Mouse (Mus musculus): ENCODE results near the gene Prodh2.
"Not testable (repeated sequence)": the region's sequence is repeated elsewhere in the genome, so short reads cannot be mapped to it uniquely, and the experiment has no call there.

Gene Prodh2

DNA sequence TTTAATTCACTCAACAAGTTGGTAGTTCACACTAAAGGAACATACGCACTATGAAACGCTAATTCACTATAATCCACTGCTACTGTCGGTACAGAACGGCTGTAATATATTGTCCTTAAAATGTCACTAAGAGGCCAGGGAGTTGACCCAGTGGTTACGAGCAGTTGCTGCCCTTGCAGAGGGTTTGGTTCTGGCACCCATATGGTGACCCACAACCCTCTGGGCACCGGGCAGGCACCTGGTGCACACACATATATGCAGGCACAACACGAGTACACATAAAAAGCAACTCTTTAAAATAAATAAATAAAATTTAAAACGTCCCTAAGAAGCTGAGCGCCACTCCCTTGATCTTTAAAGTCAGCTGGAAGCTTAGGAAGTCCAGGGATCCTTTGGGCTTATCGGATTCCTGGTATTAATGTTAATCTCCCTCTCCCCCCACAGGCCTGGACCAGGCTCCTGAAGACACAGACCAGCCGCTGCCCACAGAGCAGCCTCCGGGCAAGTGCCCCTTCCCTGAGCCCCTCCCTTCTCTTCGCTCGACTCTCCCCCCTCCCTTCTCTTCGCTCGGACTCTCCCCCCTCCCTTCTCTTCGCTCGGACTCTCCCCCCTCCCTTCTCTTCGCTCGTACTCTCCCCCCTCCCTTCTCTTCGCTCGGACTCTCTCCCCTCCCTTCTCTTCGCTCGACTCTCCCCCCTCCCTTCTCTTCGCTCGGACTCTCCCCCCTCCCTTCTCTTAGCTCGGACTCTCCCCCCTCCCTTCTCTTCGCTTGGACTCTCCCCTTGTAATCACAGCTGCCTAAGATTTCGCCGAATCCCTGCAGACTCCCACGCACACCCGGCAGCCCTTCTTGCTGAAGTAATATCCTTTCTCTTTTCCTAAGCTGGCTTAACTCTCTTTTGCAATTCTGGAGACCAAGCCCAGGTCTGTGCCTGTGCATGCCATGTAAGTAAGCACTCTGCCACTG is 15.7 kb upstream of the Prodh2 start:
- ATAC-seq (ENCODE audit: insufficient number of reproducible peaks, low FRiP score, low TSS enrichment): no peak

DNA sequence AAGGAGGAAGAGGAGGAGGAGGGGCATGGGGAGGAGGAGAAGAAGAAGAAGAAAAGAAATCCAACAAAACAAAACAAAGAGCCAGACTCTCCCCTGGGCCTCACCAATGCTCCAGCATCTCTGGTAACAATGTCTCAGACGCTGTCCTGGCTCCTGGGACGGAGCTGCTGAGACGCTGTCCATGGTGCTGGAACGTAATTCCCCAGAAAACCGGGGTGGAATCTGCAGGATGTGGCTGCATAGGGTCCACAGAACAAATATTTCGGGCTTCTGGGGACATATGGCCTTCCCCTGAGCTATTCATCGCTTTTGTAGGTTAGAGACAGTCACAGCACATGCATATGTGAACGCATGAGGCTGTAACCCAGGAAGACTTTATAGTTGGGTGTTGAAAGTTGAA is 9.2 kb upstream of the Prodh2 start:
- ATAC-seq (ENCODE audit: insufficient number of reproducible peaks, low FRiP score, low TSS enrichment): no peak

DNA sequence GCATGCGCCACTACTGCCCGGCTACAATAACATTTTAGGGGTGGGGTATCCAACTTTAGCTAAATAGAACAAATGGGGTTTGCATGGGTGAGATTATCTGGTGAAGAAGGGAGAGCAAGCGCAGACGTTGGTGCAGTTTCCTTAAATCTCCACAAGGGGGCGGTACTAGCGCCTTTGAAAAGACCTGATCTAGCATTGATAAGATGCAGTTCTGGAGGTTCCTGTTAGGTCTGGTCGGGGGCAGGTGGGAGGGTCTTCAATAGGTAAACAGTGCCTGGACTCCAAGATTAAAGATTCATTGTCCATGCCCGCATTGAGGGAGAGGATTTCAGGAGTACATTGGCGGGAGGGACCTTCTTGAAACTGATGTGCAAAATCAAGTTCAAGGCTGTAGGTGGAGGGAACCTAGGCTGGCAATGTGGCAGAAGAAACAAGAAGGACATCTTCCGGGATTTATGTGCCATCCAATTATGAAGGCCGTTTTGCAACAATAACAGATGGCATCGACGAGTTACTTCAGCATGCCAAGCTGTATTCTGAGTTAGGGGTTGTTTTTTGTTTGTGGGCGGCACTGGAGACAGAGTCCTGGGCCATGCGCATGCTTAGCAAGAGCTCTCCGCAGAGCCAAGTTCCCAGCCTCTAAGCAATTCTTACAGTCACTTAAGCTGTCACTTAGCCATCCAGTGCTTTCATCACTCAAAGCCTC is 3.0 kb upstream of the Prodh2 start:
- no peak for ATAC-seq (ENCODE audit: insufficient number of reproducible peaks, low FRiP score, low TSS enrichment)

DNA sequence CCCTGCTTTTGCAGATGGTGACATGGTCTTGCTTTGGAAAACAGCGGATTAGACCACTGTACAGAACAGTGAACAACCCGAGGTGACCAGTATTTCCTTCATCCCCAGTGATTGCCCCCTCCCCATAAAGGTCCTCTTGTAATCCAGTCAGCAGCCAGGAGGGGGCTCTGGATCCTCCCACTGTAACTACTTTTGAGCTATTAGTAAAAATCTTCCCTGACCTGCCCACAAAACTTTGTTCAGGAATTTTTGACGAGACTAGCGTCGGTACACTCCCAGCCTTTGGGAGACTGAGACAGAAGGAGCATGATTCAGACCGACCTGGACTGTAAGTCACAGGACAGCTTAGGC is 2.5 kb upstream of the Prodh2 start:
- ATAC-seq (ENCODE audit: insufficient number of reproducible peaks, low FRiP score, low TSS enrichment): no peak

GRCm38 (mm10) chr7:30492765-30493164 is 657 bp upstream of the Prodh2 start:
- no peak for ATAC-seq (ENCODE audit: insufficient number of reproducible peaks, low FRiP score, low TSS enrichment)

- ATAC-seq (ENCODE audit: insufficient number of reproducible peaks, low FRiP score, low TSS enrichment): not testable (repeated sequence)
These were observed 2.2 kb downstream of the Prodh2 start for GRCm38 (mm10) chr7:30495506-30496042.

- ATAC-seq (ENCODE audit: insufficient number of reproducible peaks, low FRiP score, low TSS enrichment): not testable (repeated sequence)
These were observed 7.7 kb downstream of the Prodh2 start for GRCm38 (mm10) chr7:30501159-30501558.

GRCm38 (mm10) chr7:30508061-30508460 is 14.6 kb downstream of the Prodh2 start:
- no peak for ATAC-seq (ENCODE audit: insufficient number of reproducible peaks, low FRiP score, low TSS enrichment)

DNA sequence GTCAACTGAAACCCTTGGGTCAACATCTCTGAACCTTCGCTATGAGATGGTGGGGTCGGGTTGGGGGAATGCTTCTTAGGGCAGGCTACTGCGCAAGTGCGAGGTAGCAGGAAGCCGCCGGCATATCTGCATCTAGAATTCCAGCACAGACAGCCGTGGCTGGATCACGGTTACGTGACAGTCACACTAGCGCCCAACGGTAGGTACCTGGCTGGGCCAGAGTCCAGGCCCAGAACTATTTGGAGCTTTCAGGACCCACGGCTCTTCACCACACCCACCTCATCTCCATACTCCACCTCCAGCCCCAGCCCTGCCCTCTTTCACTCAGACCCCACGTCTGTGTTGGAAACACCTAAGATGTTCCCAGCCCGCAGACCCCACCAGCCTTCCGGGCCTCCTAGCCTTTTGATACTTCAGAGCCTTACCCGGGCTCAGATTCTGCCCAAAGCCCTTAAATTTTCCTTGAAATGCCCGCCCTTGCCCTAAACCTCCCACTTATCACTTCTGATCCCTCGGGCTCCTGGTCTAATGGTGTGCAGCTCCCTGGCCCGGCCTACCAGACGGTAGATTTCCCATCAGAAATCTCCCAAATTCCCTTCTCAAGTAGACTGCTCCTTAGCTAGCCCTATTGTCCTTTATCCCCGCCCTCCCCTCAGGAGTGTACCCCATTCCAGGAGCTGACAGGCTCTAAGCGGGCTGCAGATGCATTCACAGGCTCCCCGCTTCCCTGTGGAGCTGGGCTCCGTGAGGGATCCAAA is 21.8 kb downstream of the Prodh2 start:
- ATAC-seq (ENCODE audit: insufficient number of reproducible peaks, low FRiP score, low TSS enrichment): no peak

GRCm38 (mm10) chr7:30518325-30518724 is 24.9 kb downstream of the Prodh2 start:
- ATAC-seq (ENCODE audit: insufficient number of reproducible peaks, low FRiP score, low TSS enrichment): no peak

GRCm38 (mm10) chr7:30520396-30520795 is 27.0 kb downstream of the Prodh2 start:
- no peak for ATAC-seq (ENCODE audit: insufficient number of reproducible peaks, low FRiP score, low TSS enrichment)

GRCm38 (mm10) chr7:30520856-30521255 is 27.4 kb downstream of the Prodh2 start:
- ATAC-seq (ENCODE audit: insufficient number of reproducible peaks, low FRiP score, low TSS enrichment): peak; percentile 36; the same call in 1 of the 2 replicates

DNA sequence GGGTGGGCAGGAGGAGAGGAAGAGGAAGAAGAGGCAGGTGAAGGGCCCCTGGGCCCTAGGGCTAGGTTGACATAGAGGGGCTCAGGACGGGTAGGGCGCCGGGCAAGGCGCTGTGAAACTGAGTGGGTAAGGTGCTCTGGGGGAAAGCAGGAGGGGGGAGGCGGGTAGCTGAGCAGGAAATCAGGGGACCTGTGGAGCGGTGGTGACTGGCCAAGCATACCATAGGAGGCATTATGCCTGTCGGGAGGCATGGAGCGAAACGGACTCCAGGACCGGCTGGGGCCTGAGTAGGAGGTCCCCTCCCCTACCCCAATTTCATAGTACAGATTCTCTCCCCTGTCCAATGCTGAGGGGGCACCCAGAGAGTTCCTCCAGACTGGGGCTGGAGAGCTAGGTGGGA is 29.4 kb downstream of the Prodh2 start:
- no peak for ATAC-seq (ENCODE audit: insufficient number of reproducible peaks, low FRiP score, low TSS enrichment)

DNA sequence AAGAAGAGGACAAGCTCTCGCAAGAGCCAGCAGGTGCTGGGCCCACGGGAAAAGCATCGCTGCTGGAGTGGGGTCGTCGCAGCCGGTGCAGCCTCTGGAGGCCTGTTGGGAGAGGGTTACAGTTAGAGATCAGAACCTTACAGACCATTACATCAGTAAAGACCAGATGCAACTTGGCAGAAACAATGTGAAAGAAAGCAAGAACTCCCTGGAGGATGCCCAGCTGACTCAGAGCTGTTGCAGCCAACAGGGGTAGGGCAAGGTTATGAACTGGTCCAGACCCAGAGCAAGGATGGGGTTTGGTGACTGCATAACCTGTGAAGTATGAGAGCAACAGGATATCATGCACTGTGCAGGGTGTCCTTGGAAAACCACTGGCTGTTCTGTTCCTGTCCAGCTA is 31.1 kb downstream of the Prodh2 start:
- ATAC-seq (ENCODE audit: insufficient number of reproducible peaks, low FRiP score, low TSS enrichment): no peak

DNA sequence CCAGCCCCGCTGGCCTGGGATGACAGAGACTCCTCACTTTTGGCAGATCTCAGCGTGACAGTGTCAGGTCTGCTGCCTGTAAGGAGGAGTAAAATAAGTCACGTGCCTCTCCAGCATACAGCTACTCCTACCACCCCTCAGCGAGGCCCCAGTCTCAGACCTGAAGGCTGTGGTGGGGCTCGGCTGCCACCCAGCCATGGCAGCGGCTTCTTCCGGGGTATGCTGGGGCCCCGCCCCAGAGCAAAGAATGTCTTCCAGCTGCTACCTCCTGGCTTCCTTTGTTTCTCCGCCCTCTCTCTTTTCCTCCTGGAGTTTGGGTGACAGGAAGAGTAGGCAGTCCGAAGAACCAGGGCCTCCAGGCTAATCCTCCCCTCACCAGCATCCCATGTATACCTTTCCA is 32.5 kb downstream of the Prodh2 start:
- no peak for ATAC-seq (ENCODE audit: insufficient number of reproducible peaks, low FRiP score, low TSS enrichment)

- ATAC-seq (ENCODE audit: insufficient number of reproducible peaks, low FRiP score, low TSS enrichment): no peak
These were observed 33.0 kb downstream of the Prodh2 start for GRCm38 (mm10) chr7:30526399-30526798.

GRCm38 (mm10) chr7:30526981-30527380 is 33.6 kb downstream of the Prodh2 start:
- no peak for ATAC-seq (ENCODE audit: insufficient number of reproducible peaks, low FRiP score, low TSS enrichment)

GRCm38 (mm10) chr7:30531291-30531815 is 37.9 kb downstream of the Prodh2 start:
- ATAC-seq (ENCODE audit: insufficient number of reproducible peaks, low FRiP score, low TSS enrichment): no peak

DNA sequence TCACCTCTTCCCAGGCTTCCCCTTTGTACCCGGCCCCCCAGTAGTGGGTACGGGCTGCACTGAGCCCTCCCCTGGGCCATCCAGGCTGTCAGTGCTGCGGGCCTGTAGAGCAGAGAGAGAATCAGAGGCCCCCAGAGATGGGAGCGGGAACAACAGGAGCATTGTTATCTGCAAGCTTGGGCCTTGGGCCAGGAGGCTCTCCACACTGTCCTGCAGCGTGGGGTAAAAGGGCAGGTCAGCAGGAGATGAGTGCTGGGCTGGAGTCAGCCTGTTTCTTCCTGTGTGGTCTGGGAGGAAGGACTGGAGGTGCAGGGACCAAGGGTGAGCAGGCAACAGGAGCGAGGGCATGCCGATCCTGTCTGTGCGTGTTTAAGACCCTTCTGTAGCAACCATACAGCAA is 39.5 kb downstream of the Prodh2 start:
- no peak for ATAC-seq (ENCODE audit: insufficient number of reproducible peaks, low FRiP score, low TSS enrichment)

DNA sequence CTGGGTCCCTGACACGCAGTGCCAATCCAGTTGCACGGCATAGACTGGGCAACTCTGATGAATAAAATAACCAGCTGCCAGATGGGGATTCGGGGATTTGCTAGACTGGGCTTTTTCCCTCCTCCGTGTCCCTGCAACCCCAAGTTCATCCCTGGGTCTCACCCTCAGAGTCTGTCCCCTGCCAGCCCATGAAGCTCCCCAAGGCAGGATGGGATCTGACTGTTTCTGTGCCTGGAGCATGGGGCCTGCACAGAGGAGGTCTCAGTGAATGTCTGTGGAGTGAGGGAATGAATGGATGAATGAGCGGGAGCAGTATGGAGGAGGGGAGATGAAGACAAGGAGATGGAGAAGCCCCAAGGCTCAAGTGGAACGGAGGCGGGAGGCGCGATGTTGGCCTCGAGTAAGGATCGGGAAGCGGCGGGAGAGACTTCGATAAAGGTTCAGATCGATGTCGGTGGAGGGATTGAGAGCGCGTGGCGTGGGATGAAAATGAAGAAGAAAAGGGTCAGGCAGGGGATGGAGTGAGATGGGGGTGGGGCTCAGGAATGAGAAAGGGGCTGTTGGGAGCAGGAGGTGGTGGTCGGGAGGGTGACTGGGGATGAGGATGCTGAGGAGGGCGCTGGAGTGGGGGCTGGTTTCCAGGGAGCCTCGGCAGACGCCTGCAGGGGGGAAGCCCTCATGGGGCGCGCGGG is 40.7 kb downstream of the Prodh2 start:
- ATAC-seq (ENCODE audit: insufficient number of reproducible peaks, low FRiP score, low TSS enrichment): no peak
